Mouse (Mus musculus) G1E-ER4 (cell line): Measurements from ENCODE around the gene Gnb1. TPM values are rescaled to one million over a fixed set of nuclear protein-coding genes. Genes with fewer than 3 reads are reported as not detected.

Source experiments
- GATA1 ChIP-seq: IDR thresholded peaks from one replicate; pipeline ENCODE4 v1.8.0; 2012; ENCODE audit warnings: low read length, inconsistent platforms
- polyA plus RNA-seq: library from polyadenylated mRNA; stranded (reverse); fragments of >175 nt; gene quantifications from 2 replicates; pipeline ENCODE4 v1.2.3, GENCODE M21; 2012

Gene Gnb1
- polyA plus RNA-seq, 1 experiment: 42.8 TPM

DNA sequence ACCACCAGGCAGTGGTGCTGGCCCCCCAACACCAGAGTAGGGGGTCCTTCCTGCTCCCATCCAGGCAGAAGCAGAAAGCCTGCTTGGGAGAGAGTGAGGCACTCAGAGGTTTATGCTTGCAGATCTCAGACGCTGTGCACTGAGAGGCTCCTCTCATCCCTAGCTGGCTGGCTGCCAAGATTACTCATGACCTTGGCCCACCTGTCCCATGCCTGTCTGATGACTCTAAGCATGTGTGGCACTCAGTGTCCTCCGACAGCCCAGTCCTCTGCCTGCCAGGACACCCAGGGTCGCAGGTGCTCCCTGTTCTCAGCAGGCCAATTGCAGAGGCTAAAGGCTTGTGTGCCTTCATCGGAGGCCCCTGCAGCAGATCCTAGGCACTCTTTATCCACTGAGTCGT lies 17.8 kb upstream of the Gnb1 start:
- no peak for TF ChIP-seq GATA1

DNA sequence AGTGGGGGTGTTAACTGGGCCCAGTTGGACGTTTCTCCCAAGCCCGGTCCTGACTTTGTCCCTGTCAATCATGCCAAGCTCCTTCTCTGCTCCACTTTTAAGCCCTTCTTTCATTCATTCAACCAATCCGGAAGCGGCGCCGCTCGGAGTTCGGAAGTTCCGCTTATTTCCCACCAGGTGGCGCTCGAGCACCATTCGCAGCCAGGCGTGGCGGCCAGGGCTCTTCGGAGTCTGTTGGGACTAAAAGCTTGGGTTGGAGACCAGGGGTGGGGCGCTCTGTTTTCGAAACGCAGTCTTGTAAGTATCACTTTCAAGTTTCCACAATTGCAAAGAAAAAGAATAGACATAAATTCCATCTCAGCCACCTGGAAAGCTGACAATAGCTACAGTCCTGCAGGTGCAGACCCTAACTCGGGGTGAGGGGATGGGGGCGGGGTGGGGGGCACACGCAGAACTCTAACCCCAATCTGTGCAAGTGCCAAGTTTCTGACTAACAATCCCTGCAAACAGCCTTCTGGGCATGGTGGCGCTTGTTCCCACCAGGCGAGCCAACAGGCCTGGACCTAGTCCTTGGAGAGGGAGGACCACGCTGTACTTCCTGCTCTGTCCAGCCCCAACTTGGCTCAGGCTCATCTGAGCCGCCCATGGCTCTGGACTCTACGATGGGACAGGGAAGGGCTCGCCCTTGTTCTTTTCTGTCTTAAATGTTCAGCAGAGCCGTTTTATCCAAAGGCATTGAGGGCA lies 9.6 kb upstream of the Gnb1 start:
- TF ChIP-seq GATA1: no peak

DNA sequence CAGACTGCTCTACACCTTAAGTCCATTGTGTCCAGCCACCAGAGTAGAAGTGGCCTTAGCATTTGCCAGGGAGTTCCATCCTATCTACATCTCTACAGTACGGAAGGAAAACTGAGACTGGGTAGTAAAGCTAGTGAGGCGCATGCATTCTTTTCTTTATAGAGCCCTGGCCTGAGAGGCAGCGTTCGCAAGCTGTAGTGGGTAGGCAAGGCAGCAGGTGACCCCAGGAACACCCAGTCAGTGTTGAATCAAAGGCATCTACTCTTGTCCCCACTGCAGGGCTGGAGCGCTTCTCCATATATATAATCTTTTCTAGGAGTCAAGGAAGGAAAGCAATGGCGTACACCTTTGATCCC lies 9.1 kb upstream of the Gnb1 start:
- TF ChIP-seq GATA1: no peak

DNA sequence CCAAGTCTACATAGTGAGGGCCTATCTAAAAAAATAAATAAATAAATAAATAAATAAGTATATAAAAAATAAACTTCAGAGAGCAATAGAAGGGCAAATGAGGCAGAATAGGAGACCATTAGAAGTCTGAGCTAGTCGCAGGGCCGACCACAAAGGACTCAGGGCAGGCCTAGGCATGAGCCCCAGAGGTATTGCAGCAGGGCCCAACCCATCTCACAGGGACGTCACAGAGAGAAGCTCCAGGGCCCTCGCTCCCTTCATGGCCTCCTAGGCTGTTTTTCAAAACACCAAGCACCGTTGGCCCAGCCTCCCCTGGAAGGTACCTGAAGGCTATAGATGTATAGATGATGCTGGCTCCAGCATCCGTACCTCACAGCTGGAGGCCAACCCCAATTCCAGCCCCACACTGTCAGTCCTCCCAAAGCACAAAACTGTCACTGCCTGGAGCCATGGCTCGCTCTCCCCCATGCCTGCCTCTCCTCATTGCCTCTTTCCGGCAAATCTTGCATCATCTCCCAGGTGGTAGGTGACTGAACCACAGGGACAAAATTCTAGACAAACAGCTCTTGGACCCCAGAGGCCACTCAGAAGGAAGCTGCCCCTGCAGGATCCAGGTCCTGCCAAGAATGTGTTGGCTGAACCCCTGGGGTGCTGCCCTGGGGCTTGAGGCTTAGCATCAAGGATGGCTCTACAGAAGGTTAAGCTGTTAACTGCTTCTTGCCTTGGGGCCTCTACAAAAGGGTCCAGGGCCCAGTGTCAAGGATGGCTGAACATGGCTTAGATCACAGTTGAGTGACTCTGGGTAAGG lies 8.2 kb upstream of the Gnb1 start:
- no peak for TF ChIP-seq GATA1

DNA sequence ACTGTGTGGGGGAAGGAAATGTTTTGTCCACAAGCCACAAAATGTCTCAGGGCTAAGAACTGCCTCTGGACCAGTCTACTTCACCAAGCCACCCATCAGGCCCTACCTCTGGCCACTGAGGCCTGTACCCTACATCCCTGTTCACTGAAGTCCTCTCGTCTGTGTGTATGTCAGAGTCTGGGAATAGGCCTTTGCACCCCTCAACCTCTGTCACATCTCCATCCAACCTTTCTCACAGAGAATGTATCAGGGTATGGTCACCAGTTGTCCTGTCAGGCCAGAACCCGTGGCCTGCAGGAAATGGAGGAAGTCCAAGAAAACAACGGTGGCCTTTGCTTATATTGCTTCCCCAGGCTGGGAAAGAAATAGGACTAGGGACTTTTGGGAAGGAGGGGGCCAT lies 5.6 kb upstream of the Gnb1 start:
- TF ChIP-seq GATA1: no peak

DNA sequence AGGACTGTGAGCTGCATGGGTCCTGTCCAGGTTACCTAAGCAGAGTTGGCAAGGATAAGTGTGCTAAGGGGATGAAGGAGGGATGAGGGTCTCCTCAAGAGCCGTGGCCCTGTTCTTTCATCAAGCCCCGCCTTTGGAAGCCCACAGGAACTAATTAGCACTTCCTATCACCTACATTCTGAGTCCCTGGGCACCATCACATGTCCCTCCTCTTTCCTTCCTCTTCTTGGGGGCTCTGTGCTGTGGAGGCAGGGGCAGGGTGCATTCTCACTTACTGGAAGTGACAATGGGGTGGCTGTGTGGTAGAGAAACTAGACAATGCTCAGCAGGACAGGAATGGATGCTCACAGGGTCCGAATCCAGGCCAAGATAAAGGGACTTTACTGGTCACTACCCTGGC lies 3.4 kb upstream of the Gnb1 start:
- TF ChIP-seq GATA1: no peak

DNA sequence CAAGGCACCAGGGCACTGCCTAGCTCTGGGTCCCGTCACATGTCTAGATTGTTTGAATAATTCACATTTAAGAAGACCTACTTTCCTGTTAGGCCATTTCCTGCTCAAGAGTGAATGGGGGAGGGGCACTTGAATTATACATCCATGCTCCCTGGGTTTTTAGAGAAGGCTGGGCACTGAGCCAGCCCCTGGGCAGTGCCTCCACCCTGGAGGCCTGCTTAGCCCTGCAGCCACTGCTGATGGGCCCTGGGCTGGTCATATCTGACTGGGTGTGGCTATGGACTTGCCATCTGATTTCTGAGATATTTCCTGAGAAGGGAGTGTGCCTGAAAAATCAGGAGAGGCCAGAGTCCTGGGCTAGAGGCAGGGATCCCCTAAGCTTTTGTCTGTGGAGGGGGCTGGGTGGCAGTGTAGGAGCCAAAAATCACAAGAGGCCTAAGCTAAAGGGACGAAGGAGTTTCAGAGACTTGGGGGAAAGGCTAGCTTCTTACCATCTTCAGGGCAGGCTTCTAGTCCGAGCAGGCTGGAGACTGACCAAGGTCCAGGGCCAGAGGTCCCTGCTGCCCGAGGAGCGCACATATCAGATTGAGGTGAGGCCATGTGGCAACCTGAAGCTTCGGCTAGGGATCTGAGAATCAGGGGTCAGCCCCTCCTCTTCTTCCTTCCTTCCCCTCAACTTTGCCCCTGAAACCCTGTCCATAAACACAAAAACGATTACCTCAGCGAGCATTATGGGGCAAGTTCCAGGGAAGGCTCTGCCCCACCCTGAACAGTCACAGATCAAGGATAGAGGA lies 2.7 kb upstream of the Gnb1 start:
- no peak for TF ChIP-seq GATA1

DNA sequence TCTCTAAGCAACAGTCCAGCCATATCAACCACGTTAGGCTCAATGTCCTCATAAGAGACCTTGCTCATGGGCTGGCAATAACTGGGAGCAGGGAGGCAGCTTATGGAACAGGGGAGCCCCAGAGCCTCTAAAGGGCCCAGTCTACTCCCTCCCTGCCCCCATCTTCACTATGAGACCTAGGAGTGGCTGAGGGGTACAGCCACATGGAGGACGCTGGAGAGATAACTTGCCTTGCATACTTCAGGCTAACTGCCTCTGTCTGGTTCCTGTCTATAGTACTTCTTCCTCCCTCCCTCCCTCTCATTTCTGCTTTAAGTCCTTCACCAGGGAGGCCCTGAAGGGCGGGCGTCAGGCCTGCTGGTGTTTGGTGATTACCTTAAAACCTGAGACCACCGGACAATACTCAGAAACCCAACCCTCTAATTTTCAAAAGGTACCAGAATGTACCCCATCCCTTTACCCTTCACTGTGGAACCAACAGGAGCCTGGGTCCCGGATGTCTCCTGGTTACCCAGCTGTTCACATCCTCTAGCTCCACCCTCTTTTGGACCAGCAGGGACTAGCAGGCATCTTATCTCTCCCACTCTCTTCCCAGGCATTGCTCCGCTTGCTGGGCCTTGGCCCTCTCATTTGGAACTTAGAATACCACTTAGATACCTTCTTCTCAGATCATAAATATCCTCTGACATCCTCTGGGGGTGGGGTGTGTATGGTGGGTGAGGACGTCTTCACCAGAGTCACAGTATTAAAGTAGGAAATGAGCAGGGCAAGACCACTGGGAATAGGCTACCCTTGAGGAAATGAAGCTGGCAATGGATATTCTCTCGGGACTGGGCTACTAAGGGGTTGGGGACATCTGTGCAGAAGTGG lies 1.8 kb upstream of the Gnb1 start:
- no peak for TF ChIP-seq GATA1

DNA sequence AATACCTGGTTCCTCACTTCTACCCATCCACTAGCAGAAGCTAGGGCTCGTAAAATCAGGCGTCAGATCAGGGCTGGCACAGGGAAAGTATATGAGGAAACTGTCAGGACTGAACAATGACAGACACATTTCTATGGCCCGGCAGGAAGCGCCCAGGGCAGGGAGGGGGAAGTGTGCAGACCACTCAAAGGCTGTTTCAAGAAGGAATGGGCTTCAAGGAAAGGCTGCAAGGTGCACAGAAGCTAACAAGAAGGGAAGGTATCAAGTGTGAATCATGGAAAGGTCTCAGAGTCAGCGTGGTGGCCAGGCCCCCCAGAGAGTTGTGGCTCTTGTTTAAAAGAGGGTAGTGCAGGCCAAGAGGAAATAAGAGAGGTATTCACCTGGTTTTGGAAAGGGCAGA lies 705 bp upstream of the Gnb1 start:
- no peak for TF ChIP-seq GATA1

DNA sequence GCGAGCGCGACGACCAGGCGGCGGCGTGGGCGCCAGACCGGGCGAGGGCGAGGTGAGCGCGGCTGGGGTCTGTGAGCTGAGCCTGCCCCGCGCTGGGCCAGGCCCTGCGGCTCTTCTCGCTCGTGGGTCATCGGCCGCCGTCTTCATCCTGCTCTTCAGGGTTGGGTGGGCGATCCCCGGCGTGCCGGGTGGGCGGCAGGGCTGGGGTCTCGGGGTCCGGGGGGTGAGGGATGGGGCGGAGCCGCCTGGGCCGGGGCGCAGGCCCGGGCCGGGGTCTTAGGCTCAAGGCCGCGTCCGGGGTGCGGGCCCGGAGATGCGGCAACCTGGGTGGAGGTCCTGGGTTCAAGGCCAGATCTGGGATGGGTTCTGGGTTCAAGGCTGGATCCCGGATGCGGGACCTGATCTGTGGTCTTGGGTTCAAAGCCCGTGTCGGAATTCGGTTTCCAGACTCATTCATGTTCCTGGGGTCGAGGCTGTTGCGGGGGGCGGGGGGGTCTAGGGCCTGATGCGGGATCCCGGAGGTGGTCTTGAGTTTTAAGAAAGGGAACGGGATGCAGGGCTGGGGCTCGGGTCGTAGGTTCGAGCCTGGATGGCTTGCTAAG lies 469 bp downstream of the Gnb1 start:
- no peak for TF ChIP-seq GATA1

DNA sequence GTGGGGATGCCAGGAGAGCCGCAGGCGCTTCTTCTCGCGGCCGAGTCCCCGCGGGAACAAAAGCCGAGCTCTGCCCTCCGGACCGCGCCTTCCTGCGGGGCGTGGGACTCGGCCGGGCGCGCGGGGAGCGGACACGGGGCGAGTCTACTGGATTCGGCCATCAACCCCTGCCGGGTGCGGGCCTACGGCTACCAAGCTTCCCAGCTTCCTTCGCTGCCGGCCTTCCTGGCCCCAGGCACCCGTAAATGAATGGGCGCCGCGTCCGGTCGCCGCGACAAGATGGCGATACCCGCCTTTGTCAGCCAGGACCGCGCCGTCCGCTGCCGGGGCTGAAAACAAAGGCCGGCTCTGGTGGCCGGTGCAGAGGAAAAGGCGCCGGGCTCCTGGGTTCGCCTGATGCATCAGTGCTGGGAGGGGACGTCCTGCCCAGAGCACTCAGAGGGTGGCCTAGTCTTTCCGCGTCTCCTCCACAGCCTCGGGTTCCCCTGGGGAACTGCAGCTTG lies 1.0 kb downstream of the Gnb1 start:
- no peak for TF ChIP-seq GATA1

DNA sequence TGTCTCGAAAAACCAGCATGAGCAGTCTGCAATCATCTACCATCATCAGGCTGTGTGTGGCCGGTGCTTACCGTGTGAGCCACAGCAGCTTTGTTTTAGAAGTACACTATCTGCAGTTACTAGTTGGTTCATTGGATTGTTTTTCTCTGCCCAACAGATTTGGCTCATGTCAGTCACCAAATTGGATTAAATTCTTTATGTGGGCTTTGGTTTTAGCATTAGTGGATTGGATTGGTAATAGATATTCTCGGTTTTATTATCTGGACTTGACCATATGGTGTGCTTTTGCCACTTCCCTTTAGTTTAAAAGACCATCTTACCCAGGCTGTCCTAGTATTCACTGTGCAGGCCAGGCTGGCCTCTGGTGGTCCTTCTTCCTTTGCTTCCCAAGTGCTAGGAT lies 3.7 kb downstream of the Gnb1 start:
- no peak for TF ChIP-seq GATA1

DNA sequence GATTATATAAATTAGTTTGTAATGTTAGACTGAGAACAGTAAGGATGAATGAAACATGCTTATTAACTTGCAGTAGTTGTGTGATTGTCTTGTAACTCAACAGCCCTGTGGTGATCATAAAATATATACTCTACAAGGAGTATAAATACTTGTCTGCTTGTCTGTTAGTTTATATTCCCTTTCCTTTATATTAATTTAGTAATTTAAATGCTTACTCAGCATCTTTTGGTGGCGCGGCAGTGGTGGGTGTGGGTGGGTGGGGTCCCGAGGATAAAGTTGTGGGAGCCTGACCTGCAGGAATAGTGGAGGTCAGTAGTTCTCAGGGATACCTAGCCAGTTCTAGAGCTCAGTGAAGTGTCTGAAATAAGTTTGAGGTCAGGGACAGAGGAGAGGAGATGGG lies 6.8 kb downstream of the Gnb1 start:
- no peak for TF ChIP-seq GATA1

DNA sequence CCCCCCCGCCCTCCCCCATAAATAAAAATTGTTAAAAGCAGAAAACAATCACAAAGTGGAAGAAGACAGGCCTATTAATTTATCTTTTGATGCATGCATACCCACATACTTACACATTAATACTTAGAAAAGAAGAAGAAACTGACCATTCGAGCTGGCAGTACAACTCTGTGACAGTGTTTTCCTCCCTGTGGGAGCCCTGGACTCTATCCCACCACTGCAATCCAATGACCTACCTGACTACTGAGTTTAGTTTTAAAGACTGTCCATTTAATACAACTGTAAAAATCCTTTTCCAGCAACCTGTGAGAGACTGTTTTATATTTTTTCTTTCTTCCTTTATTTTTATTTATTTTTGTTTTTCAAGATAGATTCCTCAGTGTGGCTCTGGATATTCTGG lies 10.0 kb downstream of the Gnb1 start:
- no peak for TF ChIP-seq GATA1

DNA sequence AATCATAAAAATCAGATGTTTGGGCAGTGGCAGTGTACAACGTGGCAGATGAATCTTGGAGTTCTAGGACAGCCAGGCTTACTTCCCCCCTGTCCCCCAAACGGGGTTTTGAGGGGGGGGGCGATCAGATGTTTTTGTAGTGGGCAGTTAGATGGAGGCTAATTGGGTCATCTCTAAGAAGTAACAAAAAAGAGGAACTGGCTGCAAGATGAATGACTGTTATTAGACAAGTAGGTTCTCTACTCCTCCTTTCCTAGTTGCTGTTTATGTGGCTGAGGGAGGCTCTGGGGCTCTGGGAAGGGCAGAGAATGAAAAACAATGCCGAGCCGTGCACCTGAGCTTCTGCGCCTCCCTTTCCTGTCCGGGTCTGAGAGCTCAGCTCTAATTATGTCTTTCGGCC lies 13.9 kb downstream of the Gnb1 start:
- no peak for TF ChIP-seq GATA1
